Mouse (Mus musculus) brain, embryonic 14.5 days (tissue): Measurements from ENCODE around the gene Adgrl2.

Experiments
- CTCF ChIP-seq: fragments of 200-500 bp; IDR thresholded peaks from 2 replicates; pipeline ENCODE4 v1.5.1; 2012; ENCODE audit warnings: inconsistent platforms, mild to moderate bottlenecking, moderate library complexity, borderline replicate concordance; ENCODE audit not compliant: insufficient read depth, insufficient read length; ENCODE audit errors: extremely low read depth
- POLR2A ChIP-seq: fragments of 200-500 bp; IDR thresholded peaks from 2 replicates; pipeline ENCODE4 v1.6.1; 2012; ENCODE audit warnings: mild to moderate bottlenecking, inconsistent platforms, borderline replicate concordance; ENCODE audit not compliant: poor library complexity, insufficient read depth, insufficient read length, severe bottlenecking; ENCODE audit errors: extremely low read depth

DNA sequence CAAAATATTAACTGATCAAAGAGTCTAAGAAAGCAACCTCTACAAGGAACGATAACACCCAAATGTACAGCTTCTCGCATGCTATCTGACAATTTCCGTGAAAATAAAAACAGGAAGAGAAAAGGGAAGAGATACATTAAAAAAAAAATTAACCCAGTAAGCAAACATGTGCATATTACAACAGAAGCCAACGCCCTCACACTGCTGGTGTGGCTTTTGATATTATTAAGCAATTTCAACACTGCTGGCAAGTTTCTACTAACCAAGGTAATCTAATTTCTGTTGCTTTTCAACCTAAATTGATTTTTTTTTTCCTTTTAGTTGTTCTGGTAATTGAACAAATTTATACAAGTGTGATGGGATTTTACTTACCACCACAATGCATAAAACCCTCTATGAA lies 8.0 kb downstream of the Adgrl2 start:
- TF ChIP-seq POLR2A (no peak), CTCF (no peak)
